Mouse (Mus musculus): ENCODE results near the gene Hsd3b7.

- no peak for TF ChIP-seq POLR2A (IDR thresholded peaks at IDR 0.05; ENCODE audit: borderline replicate concordance, low read depth, low read length)
- TF ChIP-seq CTCF (IDR thresholded peaks at IDR 0.05; ENCODE audit: low read depth, low read length): no peak
Observed at GRCm38 (mm10) chr7:127766851-127767609, 33.4 kb upstream of the Hsd3b7 start.

All from bone marrow macrophage, adult 2 months (primary cell).